Mouse (Mus musculus) lung, embryonic 16.5 days (tissue): ENCODE data around the gene Prg3. TPM values are rescaled to one million over a fixed set of nuclear protein-coding genes. Genes with fewer than 3 reads are reported as not detected.

Experiments used
- polyA plus RNA-seq: library from polyadenylated mRNA; unstranded; fragments of >200 nt; fragmentation: Nextera tagmentation; extraction: Ambion mirVana; gene quantifications from 2 replicates; pipeline ENCODE4 v1.2.1, GENCODE M21; 2015

Gene Prg3
- polyA plus RNA-seq, 1 experiment from 2014 or later, result not detected

Other genes starting within 250 kb of the Prg3 start
- 7.1 and 7.4 TPM in 2 replicates for gene Gm19426, start 244.6 kb upstream of the Prg3 start, polyA plus RNA-seq
- 143 and 153 TPM in 2 replicates for gene Serping1, start 212.8 kb upstream of the Prg3 start, polyA plus RNA-seq
- 76.0 and 82.9 TPM in 2 replicates for gene Ube2l6, start 189.4 kb upstream of the Prg3 start, polyA plus RNA-seq
- 0.70 and 0.77 TPM in 2 replicates for gene Smtnl1, start 165.6 kb upstream of the Prg3 start, polyA plus RNA-seq
- 36.9 and 39.3 TPM in 2 replicates for gene Timm10, start 161.2 kb upstream of the Prg3 start, polyA plus RNA-seq
- 16.5 and 20.4 TPM in 2 replicates for gene Slc43a1, start 149.4 kb upstream of the Prg3 start, polyA plus RNA-seq
- 0.16 and 0.31 TPM in 2 replicates for gene Rtn4rl2, start 101.5 kb upstream of the Prg3 start, polyA plus RNA-seq
- 87.3 and 92.8 TPM in 2 replicates for gene Slc43a3, start 51.6 kb upstream of the Prg3 start, polyA plus RNA-seq
- 0.78 TPM in 1 of 2 replicates, not detected in the other for gene Prg2, start 7.8 kb upstream of the Prg3 start, polyA plus RNA-seq
- 260 and 271 TPM in 2 replicates for gene Ssrp1, start 49.0 kb downstream of the Prg3 start, polyA plus RNA-seq
- 0.55 and 0.87 TPM in 2 replicates for gene P2rx3, start 49.2 kb downstream of the Prg3 start, polyA plus RNA-seq
- gene Tnks1bp1, start 59.8 kb downstream of the Prg3 start, polyA plus RNA-seq, result 56.5 and 65.8 TPM in 2 replicates
- gene Aplnr, start 148.0 kb downstream of the Prg3 start, polyA plus RNA-seq, result 172 and 194 TPM in 2 replicates
- 0.20 and 0.29 TPM in 2 replicates for gene Lrrc55, start 209.0 kb downstream of the Prg3 start, polyA plus RNA-seq